Mouse (Mus musculus) liver, embryonic 14.5 days (tissue): Measurements from ENCODE around the gene Hist1h2bb. TPM values are rescaled to one million over a fixed set of nuclear protein-coding genes. Genes with fewer than 3 reads are reported as not detected.
"Not testable (repeated sequence)": the region's sequence is repeated elsewhere in the genome, so short reads cannot be mapped to it uniquely, and the experiment has no call there.

Experiments used
- ATAC-seq: fragments of 200-750 bp; cut with Nextera tagmentation; 2 replicates; pipeline ENCODE4 v1.8.0; 2017; ENCODE audit warnings: moderate number of reproducible peaks, mild to moderate bottlenecking, moderate library complexity; ENCODE audit not compliant: insufficient read depth
- DNase-seq, 3 experiments: peaks; one replicate each; pipeline ENCODE4 v3.0.0-alpha.2; 2012 to 2013; ENCODE audit warnings: low read depth in 3 of 3, low spot score in 3 of 3
- H3K27ac ChIP-seq: fragments of 300-500 bp; sonication (generic); 2 replicates; pipeline ENCODE4 v1.5.1; 2014; ENCODE audit warnings: moderate library complexity, mild to moderate bottlenecking, control low read depth, inconsistent platforms
- H3K27me3 ChIP-seq: fragments of 300-500 bp; sonication (generic); 2 replicates; pipeline ENCODE4 v1.6.1; 2014; ENCODE audit warnings: mild to moderate bottlenecking, low read length, moderate library complexity; ENCODE audit not compliant: control insufficient read depth, insufficient read depth
- H3K36me3 ChIP-seq: fragments of 300-500 bp; sonication (generic); replicated peaks from 2 replicates; pipeline ENCODE4 v1.6.1; 2014; ENCODE audit warnings: low read depth; ENCODE audit not compliant: control insufficient read depth, insufficient read depth
- H3K4me1 ChIP-seq, 2 experiments: fragments of 200-500 bp in 1 of 2; fragments of 300-500 bp in 1 of 2; sonication (generic) in 1 of 2; replicated peaks; 2 replicates each; pipeline ENCODE4 v1.6.1; 2012 to 2014; ENCODE audit warnings: antibody characterized with exemption in 1 of 2, inconsistent platforms in 1 of 2, low read length in 1 of 2; ENCODE audit not compliant: control insufficient read depth in 2 of 2, insufficient read depth in 2 of 2
- H3K4me2 ChIP-seq: fragments of 300-500 bp; sonication (generic); 2 replicates; pipeline ENCODE4 v1.6.1; 2014; ENCODE audit warnings: low read depth, mild to moderate bottlenecking, control low read depth, moderate library complexity
- H3K4me3 ChIP-seq, 2 experiments: fragments of 200-500 bp in 1 of 2; fragments of 300-500 bp in 1 of 2; sonication (generic) in 1 of 2; 2 replicates each; pipeline ENCODE4 v1.5.1; 2012 to 2014; ENCODE audit warnings: low read depth in 2 of 2, low read length in 2 of 2, mild to moderate bottlenecking in 2 of 2, control low read depth in 1 of 2, inconsistent platforms in 1 of 2, moderate library complexity in 1 of 2; ENCODE audit not compliant: insufficient read depth in 1 of 2
- H3K9ac ChIP-seq: fragments of 300-500 bp; sonication (generic); replicated peaks from 2 replicates; pipeline ENCODE4 v1.6.1; 2014; ENCODE audit warnings: mild to moderate bottlenecking, control low read depth, moderate library complexity
- H3K9me3 ChIP-seq: fragments of 300-500 bp; sonication (generic); 2 replicates; pipeline ENCODE4 v1.6.1; 2016; ENCODE audit warnings: low read length, mixed read lengths; ENCODE audit not compliant: control insufficient read depth
- CTCF ChIP-seq: IDR thresholded peaks from 2 replicates; pipeline ENCODE4 v1.5.1; 2016; ENCODE audit warnings: antibody characterized with exemption, low read depth, control low read depth
- EP300 ChIP-seq: IDR thresholded peaks from 2 replicates; pipeline ENCODE4 v1.6.1; 2016; ENCODE audit warnings: antibody characterized with exemption, low read depth
- WGBS: fragments of 180-500 bp; shearing (Covaris S2); extraction: QIAGEN DNeasy Blood & Tissue Kit; methylation state at CpG from one replicate; pipeline ENCODE4 v1.1.7; 2014; ENCODE audit not compliant: insufficient replicate concordance; 5-methylcytosine and 5-hydroxymethylcytosine counted together
- polyA plus RNA-seq, 2 experiments: library from polyadenylated mRNA; depleted of rRNA in 1 of 2; stranded (reverse) in 1 of 2; unstranded in 1 of 2; fragments of >200 nt; fragmentation: Nextera tagmentation in 1 of 2; extraction: Ambion mirVana in 1 of 2; gene quantifications; 2 replicates each; pipeline versions ENCODE4 v1.2.1 to v1.2.3; 2012 to 2014

The Hist1h2bb gene
- polyA plus RNA-seq, 2 experiments = 2.6 to 20.0 TPM

DNA sequence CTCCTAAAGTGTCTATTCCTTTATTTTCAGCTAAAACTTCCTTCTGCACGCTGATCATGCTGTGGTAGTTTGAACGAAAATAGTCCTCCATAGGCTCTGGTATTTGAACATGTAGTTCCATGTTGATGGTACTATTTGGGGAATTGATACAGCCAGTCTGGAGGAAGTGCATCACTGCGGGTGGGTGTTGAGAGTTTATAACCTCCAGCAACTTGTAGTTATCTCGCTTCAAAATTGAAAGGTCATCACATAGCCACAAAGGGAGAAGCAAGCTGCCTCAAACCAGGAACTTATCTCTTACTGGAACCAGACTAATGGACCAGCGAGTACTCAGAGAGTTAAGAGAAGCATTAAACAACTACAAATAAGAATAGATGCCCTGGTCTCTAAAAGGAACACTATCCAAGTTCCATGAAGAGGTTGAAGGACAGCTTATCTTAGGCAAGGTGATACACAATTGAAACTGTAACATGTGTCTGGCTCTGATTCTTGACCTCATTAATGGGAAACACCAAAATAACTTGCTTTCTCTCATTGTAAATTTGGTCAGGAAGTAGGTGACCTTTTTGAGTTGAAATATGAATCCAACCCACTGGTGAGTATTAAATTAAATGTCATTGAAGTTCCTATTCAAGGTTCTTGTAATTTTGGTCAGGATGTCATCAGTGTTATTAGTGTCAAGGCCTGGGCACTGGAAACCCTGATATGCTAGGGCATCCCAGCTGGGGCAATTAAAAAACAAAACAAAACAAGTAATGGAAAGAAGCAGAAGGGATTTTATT, 30.1 kb upstream of the Hist1h2bb start:
- DNase-seq = no peak
- Histone ChIP-seq H3K4me2 (no peak overlapping the region), H3K9ac (no peak overlapping the region), H3K4me3 (no peak overlapping the region), H3K4me1 (peaks cover 0 to 2% of the 10 kb centered on the region in 2 experiments; a peak in 2 of 4 replicates), H3K9me3 (no peaks in the 10 kb centered on the region), H3K27me3 (no peaks in the 10 kb centered on the region; the same call in 1 of the 2 replicates), H3K27ac (no peak overlapping the region), H3K36me3 (no peaks in the 10 kb centered on the region)
- TF ChIP-seq CTCF = no peak
- TF ChIP-seq EP300 = no peak
- WGBS = 26% methylated on average over 5 of the region's 5 CpGs
- ATAC-seq = no peak

DNA sequence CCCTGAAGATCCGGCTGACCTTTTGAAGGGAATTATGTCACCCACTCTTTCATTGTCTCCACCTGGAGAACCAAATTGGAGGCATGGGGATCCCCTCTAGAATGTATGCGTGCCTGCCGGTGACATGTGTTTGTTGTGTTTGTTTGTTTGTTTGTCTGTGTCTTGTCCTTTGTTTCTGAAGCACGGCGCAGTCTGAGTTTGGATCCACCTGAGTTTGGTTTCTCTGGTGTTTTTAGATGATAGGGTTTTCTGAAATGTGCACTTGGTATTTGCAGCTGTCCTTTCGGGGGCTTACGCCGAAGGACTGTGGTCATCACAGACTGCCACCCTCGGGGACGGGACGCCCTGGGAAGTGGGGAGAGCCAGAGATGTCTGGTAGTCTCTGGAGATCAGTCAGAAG, 29.4 kb upstream of the Hist1h2bb start:
- Histone ChIP-seq H3K27me3 (no peaks in the 10 kb centered on the region; the same call in 1 of the 2 replicates), H3K27ac (no peak overlapping the region), H3K4me3 (no peak overlapping the region), H3K4me1 (peaks cover 0 to 2% of the 10 kb centered on the region in 2 experiments; a peak in 2 of 4 replicates), H3K9ac (no peak overlapping the region), H3K9me3 (no peaks in the 10 kb centered on the region), H3K4me2 (no peak overlapping the region), H3K36me3 (no peaks in the 10 kb centered on the region)
- TF ChIP-seq EP300 = no peak
- no peak for TF ChIP-seq CTCF
- 42% methylated on average over 11 of the region's 11 CpGs for WGBS
- ATAC-seq (no peak), DNase-seq (no peak)

DNA sequence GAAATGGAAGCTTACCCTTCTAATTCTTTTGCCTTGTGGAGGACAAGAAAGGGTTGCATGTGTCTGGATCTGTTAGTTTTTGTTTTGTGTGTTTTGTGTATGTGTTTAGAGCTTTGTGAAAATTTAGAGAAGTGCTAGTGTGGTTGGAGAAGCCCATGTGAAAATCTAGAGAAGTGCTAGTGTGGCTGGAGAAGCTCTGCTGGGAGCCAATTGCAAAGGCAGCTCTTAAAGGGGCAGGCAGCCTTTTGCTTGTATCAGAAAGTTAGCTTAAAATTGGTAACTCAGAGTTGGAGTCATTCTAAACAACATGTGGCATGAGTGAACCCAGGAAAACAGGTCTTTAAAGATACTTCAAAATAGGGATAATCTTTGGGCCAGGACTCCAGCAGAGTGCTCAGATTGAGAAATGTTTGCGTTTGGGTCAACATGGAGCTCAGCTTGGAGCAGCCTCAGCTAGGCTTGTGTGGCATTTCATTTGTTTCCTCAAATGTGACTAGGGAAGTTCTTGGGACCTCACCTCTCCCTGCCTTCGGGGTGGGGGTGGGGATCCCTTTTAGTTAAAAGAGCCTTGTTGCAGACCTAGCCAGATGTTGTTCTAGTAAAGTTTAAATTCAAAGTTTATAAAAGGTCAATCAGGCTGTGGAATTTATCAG, 28.8 kb upstream of the Hist1h2bb start:
- not testable (repeated sequence) for ATAC-seq, H3K36me3 ChIP-seq, H3K9me3 ChIP-seq, H3K4me1 ChIP-seq, DNase-seq, H3K4me2 ChIP-seq, H3K27ac ChIP-seq, H3K4me3 ChIP-seq, H3K27me3 ChIP-seq, H3K9ac ChIP-seq
- 14% methylated on average over 2 of the region's 2 CpGs for WGBS

DNA sequence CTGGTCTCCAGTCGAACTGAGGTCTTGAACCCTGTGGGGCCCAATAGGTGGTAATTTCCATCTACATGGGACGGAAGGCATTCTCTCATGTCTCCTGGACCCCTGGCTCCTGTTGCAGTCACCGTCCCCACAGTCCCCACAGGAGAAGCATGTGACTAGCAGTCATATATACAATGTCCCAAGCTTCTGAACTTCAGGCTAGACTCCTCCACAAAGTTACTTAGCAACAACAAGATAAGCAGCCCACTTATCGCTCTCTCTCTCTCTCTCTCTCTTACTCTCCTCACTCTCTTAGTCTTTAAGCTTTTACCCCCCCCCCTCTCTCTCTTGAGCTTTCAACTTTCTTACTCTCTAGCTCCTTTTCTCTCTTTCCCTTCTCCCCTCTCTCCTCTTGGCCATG, 22.3 kb upstream of the Hist1h2bb start:
- no peaks in the 10 kb centered on the region for H3K36me3 ChIP-seq
- H3K9me3 ChIP-seq = no peaks in the 10 kb centered on the region
- no peak overlapping the region for H3K4me2 ChIP-seq
- H3K9ac ChIP-seq = no peak overlapping the region
- ATAC-seq (peak; percentile 69; the same call in 1 of the 2 replicates), DNase-seq (no peak)
- TF ChIP-seq CTCF (no peak), EP300 (no peak)
- no peaks in the 10 kb centered on the region for H3K27me3 ChIP-seq
- H3K4me3 ChIP-seq = no peak overlapping the region
- no peak overlapping the region for H3K27ac ChIP-seq
- H3K4me1 ChIP-seq = peaks cover 15 to 29% of the 10 kb centered on the region in 2 experiments
- WGBS = 44% methylated on average over 4 of the region's 4 CpGs

DNA sequence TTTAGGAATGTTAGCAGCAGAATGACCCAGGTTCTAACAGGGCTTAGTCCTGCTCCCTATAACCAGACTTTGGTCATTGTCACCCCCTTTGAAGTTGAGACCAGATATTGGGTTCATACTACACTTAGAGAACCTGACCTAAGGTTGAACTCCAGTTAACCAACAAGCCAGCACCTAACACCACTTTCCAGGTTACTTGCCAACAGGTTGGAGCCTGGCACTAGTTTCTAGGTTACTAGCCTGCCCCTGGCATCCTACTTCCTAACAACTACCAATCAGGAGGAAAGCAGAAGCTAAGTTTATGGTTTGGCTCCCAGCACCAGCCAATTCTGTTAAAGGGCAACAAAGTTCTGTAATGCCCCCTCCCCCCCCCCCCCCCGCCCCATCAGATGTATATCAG, 21.3 kb upstream of the Hist1h2bb start:
- peaks cover 15 to 33% of the 10 kb centered on the region in 2 experiments for H3K4me1 ChIP-seq
- WGBS = 33% methylated on average over 1 of the region's 1 CpGs

More for the DNA sequence above, 21.3 kb upstream of the Hist1h2bb start:
- Histone ChIP-seq H3K9ac (no peak overlapping the region), H3K27ac (no peak overlapping the region), H3K36me3 (no peaks in the 10 kb centered on the region), H3K4me2 (no peak overlapping the region), H3K27me3 (no peaks in the 10 kb centered on the region), H3K9me3 (no peaks in the 10 kb centered on the region), H3K4me3 (no peak overlapping the region)
- ATAC-seq (no peak), DNase-seq (no peak)
- TF ChIP-seq EP300 (no peak), CTCF (no peak)
